8 mouse cellular contexts compared by ENCODE assay signal in the genomic region with DNA sequence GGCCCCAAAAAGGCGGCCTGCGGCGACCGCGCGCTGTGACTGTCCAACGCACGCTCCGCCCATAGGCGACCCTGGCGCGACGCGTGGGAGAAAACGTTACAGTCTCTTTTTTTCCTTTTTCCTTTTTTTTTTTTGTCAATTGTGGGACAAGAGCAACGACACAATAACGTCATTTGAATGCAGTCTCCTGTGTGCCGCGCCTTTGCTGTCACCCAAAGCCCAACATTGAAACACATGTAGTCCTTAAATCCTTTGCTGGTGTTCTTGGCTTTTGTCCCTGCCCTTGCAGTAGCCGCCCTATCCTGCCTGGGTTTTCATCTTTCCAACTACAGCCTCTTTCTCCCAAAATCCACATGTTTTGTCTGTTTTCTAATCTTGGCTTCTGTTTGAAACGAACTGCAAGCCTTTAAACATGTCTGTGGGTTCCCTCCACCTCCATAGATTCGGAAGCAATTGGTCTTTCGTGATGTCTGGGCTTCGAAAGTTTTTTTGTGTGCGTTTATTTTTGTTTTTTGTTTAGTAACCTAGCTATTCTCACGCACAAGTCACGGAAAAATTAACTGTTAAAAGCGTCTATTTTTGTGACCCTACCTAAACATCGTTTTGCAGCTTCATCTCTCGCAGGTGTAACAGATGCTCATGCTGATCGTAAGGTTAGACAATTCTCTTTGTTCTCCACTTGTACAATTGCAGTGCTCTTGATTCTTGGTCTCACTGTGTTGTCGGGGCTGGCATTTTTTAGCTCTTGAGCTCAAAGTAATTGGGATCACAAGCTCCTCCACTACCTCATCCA. TPM values are rescaled to one million over a fixed set of nuclear protein-coding genes. Genes with fewer than 3 reads are reported as not detected.
A peak's percentile ranks its signal among the peaks of the same experiment; 100 is the strongest.
DNase-seq lines count a peak whose midpoint lies in the region; ATAC-seq and TF ChIP-seq lines count a peak whose summit lies in the region.

No protein-coding gene starts in this region.

- 15% methylated on average over 32 of the region's 32 CpGs for WGBS in forebrain, embryonic 15.5 days
- 13% methylated on average over 32 of the region's 32 CpGs for WGBS in midbrain, embryonic 10.5 days

- TF ChIP-seq POLR2A in bone marrow macrophage, adult 2 months (IDR thresholded peaks at IDR 0.05; ENCODE audit: borderline replicate concordance, low read depth, low read length), result no peak

- intact Hi-C loops in gastrocnemius, postnatal 36 days (cut with DNase I), result no loop called here

- H3K27ac ChIP-seq in bone marrow macrophage, adult 2 months (ENCODE audit: insufficient read depth, low read depth, low read length), result peak overlapping the region; percentile 89
- peak overlapping the region; percentile 98 for H3K27ac ChIP-seq in forebrain, embryonic 15.5 days (replicated peaks)
- H3K27ac ChIP-seq in midbrain, embryonic 10.5 days (replicated peaks), result peak overlapping the region; percentile 94

- no peak for TF ChIP-seq CTCF in bone marrow macrophage, adult 2 months (IDR thresholded peaks at IDR 0.05; ENCODE audit: low read depth, low read length)

- H3K36me3 ChIP-seq in forebrain, embryonic 15.5 days, result no peaks in the 10 kb centered on the region
- no peaks in the 10 kb centered on the region for H3K36me3 ChIP-seq in midbrain, embryonic 10.5 days

- peak overlapping the region; percentile 85 for H3K4me3 ChIP-seq in bone marrow macrophage, adult 2 months (ENCODE audit: insufficient read depth, low read length)
- H3K4me3 ChIP-seq in forebrain, embryonic 15.5 days, result peak overlapping the region; percentile 55
- peak overlapping the region; percentile 71 for H3K4me3 ChIP-seq in midbrain, embryonic 10.5 days

- no peaks in the 10 kb centered on the region for H3K9me3 ChIP-seq in forebrain, embryonic 15.5 days
- no peaks in the 10 kb centered on the region; the same call in 1 of the 2 replicates for H3K9me3 ChIP-seq in midbrain, embryonic 10.5 days (replicated peaks)

- ATAC-seq in forebrain, embryonic 15.5 days (replicated peaks), result peak; percentile 31

- H3K27me3 ChIP-seq in forebrain, embryonic 15.5 days, result no peaks in the 10 kb centered on the region
- H3K27me3 ChIP-seq in midbrain, embryonic 10.5 days (ENCODE audit: low read depth, poor library complexity, severe bottlenecking), result peaks cover 16% of the 10 kb centered on the region

- peak overlapping the region; percentile 68 for H3K9ac ChIP-seq in forebrain, embryonic 15.5 days (replicated peaks)

- peak; percentile 12 for DNase-seq in layer of hippocampus, adult 9-10 months (ENCODE audit: low spot score)
- DNase-seq in layer of hippocampus, postnatal 36 days, result no peak
- DNase-seq in midbrain, embryonic 10.5 days (ENCODE audit: low spot score), result peak; percentile 13
- no peak for DNase-seq in spleen, postnatal 10 days (ENCODE audit: low spot score in 2 of 2)
- DNase-seq in gastrocnemius, postnatal 36 days, result no peak
- DNase-seq in gastrocnemius, adult 18-20 months (ENCODE audit: low spot score), result no peak

- H3K4me1 ChIP-seq in bone marrow macrophage, adult 2 months (ENCODE audit: control insufficient read depth, insufficient read depth, low read length), result peaks cover 10% of the 10 kb centered on the region
- peaks cover 14% of the 10 kb centered on the region for H3K4me1 ChIP-seq in forebrain, embryonic 15.5 days
- H3K4me1 ChIP-seq in midbrain, embryonic 10.5 days, result peaks cover 19% of the 10 kb centered on the region

- peak overlapping the region; percentile 48 for H3K4me2 ChIP-seq in forebrain, embryonic 15.5 days (replicated peaks)

RNA-seq across cellular contexts. Expression of gene Med14, which starts 0.7 kb away (rescaled TPM):
- total RNA-seq in layer of hippocampus, postnatal 36 days (2021), result 10 to 100 TPM; 73.5 to 79.1 TPM
- polyA plus RNA-seq in bone marrow macrophage, adult 2 months (2012; ENCODE audit: insufficient read depth, insufficient read length, missing spikeins), result 13.8 and 14.9 TPM in 2 replicates
- 13.4 and 14.0 TPM in 2 replicates for polyA plus RNA-seq in forebrain, embryonic 15.5 days (2015; fragmentation: Nextera tagmentation; extraction: Ambion mirVana)
- 10.6 and 12.4 TPM in 2 replicates for polyA plus RNA-seq in midbrain, embryonic 10.5 days (2016; fragmentation: Nextera tagmentation; extraction: Ambion mirVana)
- total RNA-seq in gastrocnemius, postnatal 36 days (2021), result 10 to 100 TPM; 20.6 to 22.2 TPM
- total RNA-seq in gastrocnemius, adult 18-20 months (2021), result 10 to 100 TPM; 22.4 to 25.2 TPM

Comparison
In these comparisons a context has a peak if more than half of its experiments do, and no peak if none do; other contexts are left out.
1. DNase-seq: peak in layer of hippocampus, adult 9-10 months (single experiment) and midbrain, embryonic 10.5 days (single experiment); none in layer of hippocampus, postnatal 36 days (0 of 2), spleen, postnatal 10 days (0 of 2), gastrocnemius, postnatal 36 days (0 of 2) and gastrocnemius, adult 18-20 months (single experiment).
2. Peak in every context shown above with its lines, with median percentiles within 50 percentile points of each other: H3K27ac ChIP-seq and H3K4me3 ChIP-seq.